Mouse (Mus musculus): Measurements from ENCODE around the gene Rnase1.

The Rnase1 gene

DNA sequence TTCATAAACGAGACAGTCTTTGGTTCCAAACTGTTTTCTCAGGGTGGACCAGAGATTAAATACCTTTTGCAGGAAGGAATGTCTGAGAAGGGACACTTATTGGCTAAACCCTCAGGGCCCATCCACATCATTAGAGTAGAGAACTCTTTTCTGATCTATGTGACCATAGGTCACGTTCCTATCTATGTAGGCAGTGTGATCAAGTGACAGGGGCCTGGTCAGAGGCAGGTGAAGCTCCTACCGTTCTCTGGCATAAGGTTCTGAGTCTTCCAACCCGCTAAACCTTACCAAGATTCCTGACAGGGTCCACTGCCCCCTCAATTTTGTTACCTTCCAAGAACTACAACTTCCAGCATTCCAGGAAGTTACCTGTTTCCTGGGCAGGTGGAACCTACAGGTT lies 4.5 kb downstream of the Rnase1 start:
- DNase-seq (ENCODE audit: low spot score in 2 of 2), result no peak

DNA sequence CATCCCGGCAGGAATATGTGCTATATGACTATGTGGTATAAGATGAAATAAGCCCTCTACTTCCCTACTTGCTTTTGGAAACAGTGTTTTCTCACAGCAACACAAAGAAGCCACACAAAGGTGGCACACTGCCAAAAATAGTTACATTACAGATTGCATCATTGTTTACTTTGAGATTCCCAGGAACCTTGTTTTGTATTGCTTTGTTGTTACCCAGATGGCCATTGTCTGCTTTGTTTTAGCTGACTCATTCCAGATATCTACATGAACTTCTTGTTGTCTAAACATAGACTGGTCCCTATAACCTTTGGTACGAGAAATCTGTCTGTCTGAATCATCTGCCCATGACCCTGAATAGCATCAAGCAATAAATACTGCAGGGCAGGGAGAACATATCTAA lies 6.2 kb downstream of the Rnase1 start:
- DNase-seq (ENCODE audit: low spot score in 2 of 2), result no peak

DNA sequence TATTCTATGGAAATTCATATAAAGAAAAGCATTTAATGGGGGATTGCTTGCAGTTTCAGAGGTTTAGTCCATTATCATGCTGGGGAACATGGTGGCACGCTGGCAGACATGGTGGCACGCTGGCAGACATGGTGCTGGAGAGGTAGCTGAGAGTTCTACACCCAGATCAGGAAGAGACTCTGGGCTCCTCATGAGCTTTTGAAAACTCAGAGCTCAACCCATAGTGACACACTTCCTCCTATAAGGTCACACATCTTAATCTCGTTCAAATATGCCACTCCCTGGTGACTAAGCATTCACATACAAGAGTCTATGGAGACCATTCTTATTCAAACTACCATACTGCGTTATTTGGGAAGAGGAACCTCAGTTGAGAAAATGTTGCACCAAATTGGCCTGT lies 14.2 kb downstream of the Rnase1 start:
- DNase-seq (ENCODE audit: low spot score in 2 of 2), result no peak

DNA sequence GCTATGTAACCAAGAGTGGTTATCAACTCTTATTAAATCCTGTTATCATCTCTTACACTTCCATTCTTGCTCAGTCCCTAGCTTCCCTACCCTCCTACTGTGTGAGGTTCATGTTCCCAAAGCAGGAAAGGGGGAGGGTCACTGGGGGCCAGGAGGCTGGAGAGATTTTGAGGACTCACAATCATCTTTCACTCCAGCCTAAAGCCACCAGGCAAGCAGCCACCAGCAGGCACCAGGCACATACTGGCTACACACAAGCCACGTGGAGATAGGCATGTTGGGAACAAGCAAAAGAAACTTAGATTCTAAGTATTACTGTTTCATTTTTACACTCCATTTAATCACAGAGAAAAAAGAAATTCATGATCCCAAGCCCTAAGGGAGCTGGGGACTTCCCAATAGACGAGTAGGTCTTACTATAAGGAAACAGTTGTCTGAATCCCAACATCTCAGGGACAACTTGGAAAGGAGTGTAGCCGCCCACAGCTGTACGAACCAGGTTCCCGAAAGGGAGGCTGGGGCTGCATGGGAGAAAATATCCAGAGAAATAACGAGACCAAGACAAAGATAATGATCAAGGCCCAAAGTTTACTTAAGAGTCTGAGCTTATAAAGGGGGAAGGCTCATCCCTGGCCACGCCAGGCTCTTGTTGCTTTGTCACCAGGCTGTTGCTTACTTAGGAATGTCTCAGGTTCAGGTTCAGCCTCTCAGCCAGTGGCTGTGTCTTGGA lies 15.3 kb downstream of the Rnase1 start:
- DNase-seq (ENCODE audit: low spot score in 2 of 2), result no peak

DNA sequence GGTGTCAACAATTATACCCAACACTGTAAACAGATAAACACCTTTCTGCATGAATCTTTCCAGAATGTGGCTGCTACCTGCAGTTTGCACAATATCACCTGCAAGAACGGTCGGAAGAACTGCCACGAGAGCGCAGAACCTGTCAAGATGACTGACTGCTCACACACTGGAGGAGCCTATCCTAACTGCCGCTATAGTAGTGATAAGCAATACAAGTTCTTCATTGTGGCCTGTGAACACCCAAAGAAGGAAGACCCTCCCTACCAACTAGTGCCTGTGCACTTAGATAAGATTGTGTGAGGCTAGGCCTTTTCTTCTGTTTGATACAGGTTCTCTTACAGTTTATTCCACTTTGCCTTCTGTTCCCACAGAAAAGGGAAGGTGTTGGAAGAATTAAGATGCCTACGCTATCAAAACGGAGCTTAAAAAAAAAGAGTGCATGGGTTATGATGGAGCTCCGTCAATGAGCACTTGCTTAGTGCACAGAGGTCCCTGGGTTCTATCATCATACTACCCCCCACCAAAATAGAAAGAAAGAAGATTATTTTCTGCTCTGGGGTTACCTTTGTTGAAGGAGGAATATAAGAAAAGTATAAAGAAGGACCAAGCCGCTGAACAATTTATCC lies 16.2 kb downstream of the Rnase1 start:
- DNase-seq (ENCODE audit: low spot score in 2 of 2), result no peak

DNA sequence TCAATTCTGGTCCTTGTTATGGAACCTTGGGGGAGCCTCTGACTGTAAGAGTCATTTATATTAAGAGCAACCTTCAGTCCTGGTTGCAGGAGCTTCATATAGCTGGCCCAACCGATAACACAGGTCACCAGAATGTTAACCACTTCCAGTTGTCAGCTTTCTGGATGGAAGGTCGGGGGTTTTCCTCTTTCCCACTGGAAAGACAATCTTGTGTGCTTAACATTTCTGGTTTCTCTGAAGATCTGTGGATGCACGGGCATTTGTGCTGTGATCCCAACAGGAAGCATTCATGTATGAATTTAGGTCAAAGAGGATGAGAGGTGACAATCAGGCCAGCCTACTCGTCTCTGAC lies 17.0 kb downstream of the Rnase1 start:
- no peak for DNase-seq (ENCODE audit: low spot score in 2 of 2)

DNA sequence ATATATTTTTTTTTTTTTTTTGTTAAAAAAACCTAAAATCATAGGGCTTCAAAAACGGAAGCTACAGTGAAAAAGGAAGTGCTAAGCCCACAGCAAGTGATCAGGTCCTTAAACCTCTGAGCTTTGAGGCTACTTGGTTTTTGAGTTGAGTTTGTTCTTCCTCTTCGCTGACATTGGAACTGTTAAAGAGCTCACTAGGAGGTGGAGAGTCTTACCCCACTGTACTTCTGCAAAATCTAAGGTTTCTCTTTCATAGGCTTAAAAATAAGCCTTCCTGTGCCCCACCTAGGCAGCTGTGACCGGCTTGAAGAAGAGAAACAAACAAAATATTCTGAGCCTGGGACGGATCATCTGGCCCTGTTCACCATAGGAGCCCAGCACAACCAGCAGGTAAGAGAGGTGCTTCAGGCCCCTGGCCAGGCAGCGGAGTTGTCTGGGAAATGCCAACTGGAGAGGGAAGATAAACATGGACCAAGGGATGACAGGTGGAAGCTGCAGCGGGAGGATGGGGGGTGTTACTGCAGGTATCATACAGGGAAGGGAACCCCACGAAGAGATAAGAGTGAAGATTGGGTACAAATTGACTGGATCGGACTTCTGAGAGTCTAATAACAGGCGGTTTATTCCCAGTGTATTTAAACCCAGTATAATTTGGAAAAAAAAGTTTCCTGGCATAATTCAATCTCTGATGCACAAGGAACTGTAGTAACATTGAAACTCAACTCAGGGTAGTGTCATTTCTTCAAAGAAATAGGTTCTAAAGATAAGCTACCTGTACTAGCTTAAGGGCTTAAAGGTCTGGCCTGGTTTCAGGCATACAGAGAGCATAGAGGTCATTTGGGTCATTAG lies 17.6 kb downstream of the Rnase1 start:
- no peak for DNase-seq (ENCODE audit: low spot score in 2 of 2)

DNA sequence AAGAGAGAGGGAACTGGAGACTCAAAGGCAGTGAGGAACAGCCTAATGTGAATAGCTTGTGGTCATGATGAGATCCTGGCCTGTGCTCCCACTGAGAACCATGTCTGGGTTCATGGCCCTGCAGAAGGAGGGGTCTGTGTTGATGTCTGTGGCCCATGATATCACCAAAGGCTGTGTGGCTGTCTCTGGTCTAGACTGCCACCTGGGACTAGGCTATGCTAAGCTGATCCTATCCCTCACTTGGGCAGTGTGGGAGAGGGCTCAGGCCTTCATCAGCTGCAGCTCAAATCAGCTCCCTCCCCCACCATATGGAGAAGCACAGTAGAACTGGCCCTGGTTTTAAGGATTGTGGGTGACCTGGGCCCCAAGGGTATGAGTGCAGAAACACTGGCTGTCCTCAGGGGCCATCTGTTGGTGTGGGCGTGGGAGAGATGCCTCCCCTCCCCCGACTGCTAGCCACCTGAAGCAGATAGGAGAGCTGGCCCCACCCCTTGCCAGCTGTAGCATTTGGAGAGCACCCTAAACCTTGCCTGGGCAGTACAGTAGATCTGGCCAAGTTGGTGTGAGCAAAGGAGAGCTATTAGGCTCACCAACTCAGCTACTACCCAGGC lies 18.8 kb downstream of the Rnase1 start:
- no peak for DNase-seq (ENCODE audit: low spot score in 2 of 2)

DNA sequence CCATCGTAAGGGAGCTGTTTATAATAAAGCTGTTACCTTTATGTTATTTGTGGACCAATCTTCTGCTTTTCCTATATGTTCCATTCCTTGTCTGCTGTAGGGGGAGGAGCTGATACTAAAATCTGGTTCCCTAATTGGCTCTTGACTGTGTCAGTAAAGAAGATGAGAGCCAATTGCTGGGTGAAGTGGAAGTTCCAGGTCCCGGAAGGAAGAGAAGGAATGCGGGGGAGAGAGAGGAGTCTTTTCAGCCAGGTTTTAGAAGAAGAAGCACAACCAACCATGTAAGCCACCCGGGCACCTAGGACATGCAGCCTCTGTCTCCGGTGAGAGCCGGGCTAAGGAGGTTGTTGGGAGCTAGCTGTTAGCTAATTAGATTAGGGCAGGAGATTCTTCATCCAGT lies 20.9 kb downstream of the Rnase1 start:
- DNase-seq (ENCODE audit: low spot score in 2 of 2), result no peak

DNA sequence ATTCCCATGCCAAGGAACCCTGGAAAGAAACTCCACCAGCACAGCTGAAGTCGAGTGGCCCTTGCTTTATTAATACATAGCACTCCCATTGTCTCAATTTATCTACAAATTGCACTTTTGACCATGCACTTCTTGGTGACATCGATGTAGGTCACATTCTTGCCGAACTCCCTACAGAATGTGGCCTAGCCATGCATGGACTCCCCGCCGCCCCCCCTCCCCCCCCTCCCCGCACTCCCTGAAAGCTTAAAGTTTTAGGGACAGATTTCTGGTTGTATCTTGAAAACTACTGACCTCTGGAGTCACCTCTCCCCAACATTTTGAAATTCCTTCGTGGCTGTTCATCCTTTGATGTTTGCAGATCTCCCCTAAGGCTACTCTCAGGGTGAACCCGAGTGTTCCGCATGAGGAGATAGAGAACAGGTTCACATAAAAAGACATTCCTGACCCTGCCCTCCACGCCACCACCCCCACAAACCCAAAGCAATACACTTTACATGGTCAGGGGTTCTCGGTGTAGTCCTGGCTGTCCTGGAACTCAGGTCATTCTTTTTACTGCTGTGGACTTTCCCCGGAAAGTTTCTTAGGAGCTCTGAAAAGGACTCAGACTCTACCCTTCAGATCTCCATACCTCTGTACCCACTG lies 32.5 kb downstream of the Rnase1 start, which contains the start of gene Eddm3b:
Gene Eddm3b (plus strand): TSS at position 511 of the 645 bp plus-strand sequence.
- no peak for DNase-seq (ENCODE audit: low spot score in 2 of 2)

DNA sequence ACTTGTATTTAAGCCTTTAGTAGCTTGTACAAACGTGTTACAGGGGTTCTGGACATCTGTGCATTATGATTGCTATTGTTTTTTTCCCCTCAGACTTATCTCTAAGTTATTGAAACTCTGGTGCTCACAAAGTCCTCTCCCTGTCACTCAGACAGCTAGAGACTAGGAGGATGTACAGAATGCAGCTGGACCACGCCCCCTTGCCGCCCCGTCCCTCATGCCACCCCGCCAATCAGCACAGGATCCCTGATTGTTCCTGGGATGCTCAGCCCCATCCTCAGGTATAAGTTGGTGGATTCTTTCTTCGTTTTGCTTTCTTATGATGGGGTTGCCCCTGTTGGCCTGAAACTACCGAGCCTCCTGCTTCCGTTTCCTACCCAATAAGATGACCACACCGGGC lies 33.1 kb downstream of the Rnase1 start:
- no peak for DNase-seq (ENCODE audit: low spot score in 2 of 2)

DNA sequence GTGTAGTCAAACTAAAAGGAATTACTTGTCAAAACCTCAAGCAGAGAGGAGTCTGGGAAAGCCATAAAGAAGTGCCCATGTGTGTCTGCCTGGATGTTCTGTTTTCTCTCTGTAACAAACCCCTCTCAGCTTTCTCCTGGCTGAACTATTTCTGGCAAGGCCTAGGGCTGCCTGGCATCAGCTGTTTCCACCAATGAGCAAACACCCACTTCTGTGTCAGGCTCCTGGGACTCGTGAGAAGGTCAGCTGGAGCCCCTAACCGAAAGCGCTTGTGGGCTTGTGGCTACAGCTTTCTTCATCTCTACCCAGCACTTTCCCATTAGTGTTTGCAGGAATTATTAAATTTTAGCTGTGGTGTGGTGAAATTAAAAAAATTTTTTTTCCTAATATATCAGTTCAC lies 34.6 kb downstream of the Rnase1 start:
- no peak for DNase-seq (ENCODE audit: low spot score in 2 of 2)

DNA sequence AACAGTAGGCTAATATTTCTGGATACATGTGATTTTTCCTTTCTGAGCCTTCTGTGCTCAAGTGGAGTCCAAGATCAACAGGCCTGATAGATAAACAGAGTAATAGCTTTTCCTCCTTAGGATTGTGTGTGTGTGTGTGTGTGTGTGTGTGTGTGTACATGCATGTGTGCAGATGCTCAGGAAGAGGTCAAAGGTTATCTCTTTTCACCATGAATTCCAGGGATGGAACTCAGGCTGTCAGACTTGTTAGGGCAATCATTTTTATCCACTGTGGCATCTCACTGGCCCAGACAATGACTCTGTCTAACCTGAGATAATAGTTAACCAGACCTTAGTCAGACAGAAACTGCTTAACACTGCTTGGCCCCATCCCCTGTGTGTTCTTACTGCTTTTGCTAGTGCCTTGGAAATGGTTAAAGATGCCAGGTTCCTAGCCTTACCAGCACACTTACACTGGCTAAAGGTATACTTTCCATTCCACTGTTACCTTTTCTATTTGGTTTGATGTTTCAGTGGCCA lies 40.1 kb downstream of the Rnase1 start:
- DNase-seq (ENCODE audit: low spot score in 2 of 2), result no peak

DNA sequence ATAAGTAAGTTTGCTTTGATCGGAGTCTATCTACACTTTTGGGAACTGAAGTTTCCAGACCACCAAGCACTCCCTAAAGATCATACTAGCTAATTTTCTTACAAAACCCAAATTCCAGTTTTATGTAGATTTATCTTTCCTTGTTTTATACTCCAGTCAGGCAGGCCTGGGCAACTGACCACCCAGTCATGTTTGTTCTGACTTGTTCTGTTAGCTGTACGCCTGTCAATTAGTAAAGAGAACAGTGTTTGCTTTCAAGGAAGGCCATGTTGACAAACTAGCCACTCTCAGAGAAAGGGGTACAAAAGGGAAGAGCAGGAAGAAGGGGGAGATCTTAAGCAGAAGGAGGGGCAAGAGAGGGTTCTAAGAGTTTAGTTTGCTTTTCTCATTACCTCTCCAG lies 42.2 kb downstream of the Rnase1 start:
- no peak for DNase-seq (ENCODE audit: low spot score in 2 of 2)

DNA sequence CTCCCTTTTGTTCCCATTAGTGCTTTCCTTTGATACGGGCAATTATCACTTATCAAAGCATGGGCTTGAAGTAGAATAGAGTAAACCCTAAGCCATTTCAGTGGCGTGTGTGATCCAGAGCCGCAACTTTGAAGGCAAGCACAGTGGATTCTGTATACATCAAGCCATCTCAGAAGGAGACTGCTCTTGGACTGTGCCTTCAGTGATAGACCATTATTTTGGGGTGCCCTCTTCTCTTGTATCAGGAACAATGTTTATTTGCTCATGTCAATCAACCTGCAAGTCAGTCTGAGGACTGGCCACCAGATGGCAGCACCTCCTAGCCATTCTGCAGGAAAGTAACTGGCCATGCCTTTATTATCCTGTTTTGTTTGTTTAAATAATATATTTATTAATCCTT lies 43.4 kb downstream of the Rnase1 start:
- DNase-seq (ENCODE audit: low spot score in 2 of 2), result peak in 1 of 2 experiments; percentile 67

DNA sequence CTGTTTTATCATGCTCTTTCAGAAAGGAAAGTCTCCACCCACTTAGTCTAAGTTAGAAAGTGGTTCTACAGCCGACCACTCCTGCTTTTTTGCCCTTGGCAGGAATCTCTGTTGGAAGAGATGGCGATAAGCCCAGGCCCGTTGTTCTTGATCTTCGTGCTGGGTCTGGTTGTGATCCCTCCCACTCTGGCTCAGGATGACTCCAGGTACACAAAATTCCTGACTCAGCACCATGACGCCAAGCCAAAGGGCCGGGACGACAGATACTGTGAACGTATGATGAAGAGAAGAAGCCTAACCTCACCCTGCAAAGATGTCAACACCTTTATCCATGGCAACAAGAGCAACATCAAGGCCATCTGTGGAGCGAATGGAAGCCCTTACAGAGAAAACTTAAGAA lies 45.3 kb downstream of the Rnase1 start:
- no peak for DNase-seq (ENCODE audit: low spot score in 2 of 2)

DNA sequence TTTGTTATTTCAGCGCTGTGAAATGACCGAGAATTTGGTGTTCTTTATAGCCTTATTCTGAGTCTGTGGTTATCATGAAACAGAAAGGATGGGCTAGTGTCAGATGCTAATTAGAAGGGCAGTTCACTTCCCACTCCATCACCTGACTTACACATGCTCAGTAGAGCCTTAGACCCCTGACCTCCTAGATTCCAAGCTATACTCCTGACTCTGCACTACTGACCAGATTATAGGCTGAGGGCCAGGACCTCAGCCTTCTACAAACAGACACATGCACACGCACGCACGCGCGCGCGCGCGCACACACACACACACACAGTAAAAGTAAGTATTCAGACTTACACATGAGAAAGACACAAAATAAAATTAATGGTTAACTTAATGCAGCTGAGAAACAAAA lies 47.7 kb downstream of the Rnase1 start:
- DNase-seq (ENCODE audit: low spot score in 2 of 2), result no peak

DNA sequence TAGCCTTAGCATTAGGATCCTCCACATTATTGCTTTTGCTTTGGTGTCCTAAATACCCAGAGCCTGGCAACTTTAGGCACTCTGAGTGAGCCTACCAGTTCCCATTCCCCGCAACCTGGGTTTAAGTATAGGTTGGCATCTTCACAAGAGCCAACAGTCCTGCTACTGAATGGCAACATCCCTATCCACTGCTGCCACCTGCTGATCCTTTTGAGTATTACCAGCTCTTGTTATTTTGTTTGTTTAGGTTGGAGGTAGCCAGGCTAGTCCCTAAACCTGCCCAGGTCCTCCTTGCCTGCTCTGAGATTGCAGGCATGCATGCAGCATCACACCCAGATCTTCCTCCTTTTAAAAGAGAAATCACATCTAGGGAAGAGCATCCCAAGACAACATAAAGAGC lies 48.3 kb downstream of the Rnase1 start:
- DNase-seq (ENCODE audit: low spot score in 2 of 2), result peak in 1 of 2 experiments; percentile 80

DNA sequence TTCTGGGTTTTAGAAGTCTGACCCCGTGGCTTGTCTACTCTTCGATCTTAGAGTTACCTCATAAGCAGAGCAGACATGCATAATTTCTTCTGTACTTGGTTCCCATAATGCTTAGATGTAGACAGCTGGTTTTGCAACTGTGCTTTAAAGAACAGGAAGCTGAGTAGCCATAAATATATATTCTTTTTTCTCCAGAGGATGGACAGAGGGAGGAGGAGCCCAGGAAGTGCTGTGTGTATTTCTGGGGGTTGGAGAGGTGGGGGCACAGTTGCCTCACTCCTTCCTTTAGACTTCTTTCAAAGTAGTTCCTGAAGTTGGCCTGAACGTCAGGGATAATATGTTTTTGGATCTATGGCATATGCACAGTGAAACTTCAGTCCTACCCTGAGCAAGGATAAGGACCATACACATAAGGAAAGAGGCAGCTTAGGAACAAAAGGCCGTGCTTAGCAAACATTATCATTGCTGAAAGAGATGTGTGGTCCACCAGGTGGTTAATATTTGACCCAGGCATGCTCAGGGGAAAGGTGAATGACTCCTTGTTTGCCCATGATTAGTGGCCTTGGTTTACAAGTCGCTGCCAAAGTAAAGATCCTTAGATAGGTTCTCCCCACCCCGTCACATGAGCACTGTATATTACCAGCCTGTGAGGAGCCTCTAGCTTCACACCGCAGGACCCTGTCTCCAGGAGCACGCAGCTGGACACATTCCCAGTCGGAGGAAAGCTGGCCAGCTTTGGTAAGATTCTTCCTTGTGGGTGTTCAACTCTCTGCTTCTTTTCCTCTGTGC lies 50.7 kb downstream of the Rnase1 start:
- no peak for DNase-seq (ENCODE audit: low spot score in 2 of 2)
